Mouse (Mus musculus) cerebellum, postnatal 14 days (tissue): ENCODE measurements around the gene Skil.

ENCODE experiments used
- DNase-seq, 2 experiments: peaks; one replicate each; pipeline ENCODE4 v3.0.0; 2021; ENCODE audit warnings: mixed read lengths in 2 of 2

Gene Skil

DNA sequence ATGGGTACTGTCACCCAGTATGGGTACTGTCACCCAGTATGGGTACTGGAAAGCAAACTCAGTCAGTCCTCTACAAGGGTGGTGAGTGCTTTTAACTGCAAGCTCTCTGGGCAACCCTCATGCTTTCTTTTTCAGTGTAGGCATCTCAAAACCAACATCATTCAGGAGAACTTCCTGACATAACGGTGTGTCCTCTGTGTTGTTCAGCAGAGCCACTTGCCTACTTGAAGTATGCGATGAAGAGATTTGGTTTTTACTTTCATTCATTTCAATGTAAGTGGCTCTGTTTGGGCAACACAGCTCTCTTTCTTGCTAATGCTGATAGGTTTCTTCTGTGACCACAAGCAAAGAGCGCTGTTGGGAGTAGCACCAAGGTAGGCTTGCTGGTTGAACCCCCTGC, 9.9 kb upstream of the Skil start:
- DNase-seq: no peak

DNA sequence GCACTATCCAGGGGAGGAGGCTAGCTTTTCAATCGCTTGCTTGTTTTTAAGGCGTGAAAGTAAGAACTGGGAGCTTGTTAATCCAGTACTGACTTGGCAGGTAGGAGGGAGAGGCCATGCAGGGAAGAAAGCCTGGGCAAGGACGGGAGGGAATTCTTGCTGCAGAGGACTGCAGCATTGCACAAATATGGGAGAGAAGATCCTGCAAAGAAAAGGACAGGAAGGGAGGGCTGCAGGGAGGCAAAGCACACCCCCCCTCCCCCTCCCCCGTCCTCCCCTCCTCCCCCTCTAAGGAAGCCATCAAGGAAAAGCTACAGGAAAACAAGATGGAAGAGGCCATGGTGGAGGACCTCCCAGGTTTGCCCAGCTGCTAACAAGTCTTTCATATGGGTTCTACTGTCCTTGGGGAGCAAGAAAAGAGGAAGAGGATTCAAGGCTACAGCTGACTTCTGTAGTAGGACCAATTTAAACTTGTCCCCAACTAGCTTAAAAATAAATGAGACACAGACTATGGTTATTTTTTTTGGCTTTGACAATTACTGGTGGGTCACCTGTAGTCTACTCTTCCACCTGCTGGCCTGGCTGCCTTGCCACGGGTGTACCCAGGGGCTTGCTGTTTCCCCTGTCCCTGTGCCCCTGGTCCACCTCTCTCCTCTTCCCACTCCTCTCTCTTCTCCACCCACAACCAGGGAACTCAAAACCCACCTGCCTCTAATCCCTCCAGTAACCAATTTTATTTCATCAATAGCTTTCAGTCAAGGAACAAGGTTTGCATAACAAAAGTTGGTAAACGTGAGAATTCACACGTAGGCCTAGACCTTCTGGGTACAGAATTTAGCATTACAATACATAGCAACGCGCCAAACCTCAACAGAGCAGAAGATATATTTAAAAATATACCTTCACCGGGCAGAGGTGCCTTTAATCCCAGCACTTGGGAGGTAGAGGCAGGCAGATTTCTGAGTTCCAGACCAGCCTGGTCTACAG, 5.8 kb upstream of the Skil start:
- no peak for DNase-seq

DNA sequence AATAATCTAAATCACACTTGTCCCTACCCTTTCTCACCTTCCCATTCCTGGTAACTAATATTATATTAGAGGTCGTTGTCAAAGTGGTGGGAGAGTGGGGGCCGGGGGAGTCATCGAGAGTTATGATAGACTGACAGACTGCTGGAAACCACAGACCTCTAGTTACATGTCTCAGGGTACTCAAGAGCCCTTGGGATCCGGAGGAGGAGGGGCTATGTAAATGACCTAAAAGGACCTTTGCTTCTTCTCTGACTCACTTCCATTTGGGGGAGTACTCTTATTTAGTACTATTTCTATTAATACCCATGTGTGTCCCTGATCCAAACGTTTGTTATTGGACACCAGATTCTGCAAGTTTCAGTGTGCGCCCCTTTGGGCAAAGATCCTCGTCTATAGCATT, 4.9 kb upstream of the Skil start:
- no peak for DNase-seq

DNA sequence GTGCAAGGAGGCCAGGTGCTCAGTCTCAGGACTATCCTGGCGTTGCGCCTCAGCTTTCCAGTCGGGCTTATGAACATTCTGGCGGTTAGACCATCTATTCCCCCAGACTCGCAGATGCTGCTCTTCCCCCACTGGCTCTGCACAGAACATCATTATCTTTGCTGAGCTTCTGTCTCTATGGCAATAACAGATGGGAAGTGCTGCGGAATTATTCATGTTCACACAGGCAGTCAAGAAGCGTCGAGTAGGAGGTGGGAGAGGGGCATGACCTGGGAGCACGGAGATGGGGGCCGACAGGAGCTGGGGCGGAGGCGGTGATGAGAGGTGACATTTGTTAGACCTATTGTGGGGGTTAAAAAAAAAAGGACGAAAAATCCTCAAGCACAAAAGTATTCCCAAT, 1.7 kb upstream of the Skil start:
- DNase-seq: peak; percentile 59 to 70

DNA sequence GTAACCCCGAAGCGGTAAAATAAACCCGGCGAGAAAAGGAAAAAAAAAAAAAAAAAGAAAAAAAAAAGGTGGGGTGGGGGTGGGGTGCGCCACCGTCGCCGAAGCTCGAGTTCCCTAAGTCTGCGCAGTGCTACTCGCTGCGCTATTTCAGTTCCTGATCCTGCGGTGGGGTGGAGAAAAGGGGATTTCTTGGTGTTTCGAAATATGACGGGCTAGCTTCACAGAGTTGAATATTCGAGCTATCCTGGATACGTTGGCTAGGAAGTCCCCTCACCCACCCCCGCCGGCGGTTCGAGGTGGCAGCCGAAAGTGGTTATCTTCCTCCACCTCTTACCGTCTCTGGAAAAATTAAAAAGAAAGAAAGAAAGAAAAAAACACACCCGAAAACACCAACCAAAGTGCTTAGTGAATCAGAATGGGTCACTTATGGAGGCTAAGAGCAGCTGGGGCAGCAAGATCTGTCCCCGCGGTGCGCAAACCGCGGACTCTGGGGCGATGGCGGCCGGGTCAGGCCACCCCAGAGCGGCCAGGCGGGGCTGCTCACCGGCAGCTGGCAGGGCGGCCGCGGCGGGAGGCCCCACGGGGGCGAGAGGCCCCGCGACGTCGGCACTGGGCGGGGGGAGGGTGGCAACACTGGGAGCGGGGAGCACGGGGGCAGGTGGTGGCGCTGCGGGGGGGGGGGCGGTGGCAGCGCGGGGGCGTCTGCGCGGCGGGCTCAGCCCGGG, 1.1 kb upstream of the Skil start:
- peak; percentile 70 to 71 for DNase-seq

DNA sequence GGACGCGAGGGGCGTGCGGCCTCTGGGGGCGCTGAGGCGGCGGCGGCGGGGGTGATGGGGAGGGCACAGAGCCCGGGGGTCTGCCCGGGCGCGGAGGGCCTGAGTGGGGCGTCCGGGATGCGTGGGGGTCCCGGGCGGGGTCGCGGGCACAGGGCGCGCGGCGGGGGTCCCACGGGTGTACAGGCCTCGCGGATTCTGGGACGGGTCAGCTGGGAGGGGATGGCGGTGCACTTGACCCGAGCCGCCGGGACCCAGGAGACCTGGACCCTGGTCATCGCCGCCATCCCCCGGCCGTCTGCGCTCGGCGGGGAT, 277 bp downstream of the Skil start:
- DNase-seq: no peak

DNA sequence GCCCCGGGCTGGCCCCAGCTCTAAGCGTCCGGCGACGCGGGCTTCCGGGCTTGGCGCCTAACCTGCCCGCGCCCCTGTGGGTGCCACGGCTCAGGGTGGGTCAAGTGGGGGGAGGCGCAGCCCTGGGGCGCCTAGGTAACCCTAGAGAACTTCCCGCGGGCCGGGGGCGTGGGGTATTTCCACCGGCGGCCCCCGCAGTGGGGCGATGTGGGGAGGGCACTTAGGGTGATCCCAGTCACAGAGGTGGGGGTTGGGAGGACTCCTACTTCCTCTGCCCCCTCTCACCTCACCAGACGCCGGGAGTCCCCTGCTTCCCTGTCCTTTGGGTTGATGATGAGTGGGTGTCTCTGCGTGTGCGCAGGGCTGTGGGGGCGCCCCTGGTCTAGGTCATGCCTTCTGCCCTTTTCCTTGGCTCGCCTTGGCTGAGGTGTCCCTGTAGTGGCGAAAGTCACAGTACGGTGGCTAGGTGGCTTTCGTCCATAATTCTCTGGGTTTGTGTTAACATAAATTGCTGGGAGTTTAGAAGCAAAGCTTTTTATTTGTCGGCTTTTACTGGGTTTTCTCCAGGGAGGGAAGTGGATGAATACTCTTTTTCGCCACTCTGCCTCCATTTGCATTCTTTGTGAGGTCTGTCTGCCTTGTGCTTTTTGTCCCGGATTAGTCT, 765 bp downstream of the Skil start:
- DNase-seq: peak; percentile 57 to 64

DNA sequence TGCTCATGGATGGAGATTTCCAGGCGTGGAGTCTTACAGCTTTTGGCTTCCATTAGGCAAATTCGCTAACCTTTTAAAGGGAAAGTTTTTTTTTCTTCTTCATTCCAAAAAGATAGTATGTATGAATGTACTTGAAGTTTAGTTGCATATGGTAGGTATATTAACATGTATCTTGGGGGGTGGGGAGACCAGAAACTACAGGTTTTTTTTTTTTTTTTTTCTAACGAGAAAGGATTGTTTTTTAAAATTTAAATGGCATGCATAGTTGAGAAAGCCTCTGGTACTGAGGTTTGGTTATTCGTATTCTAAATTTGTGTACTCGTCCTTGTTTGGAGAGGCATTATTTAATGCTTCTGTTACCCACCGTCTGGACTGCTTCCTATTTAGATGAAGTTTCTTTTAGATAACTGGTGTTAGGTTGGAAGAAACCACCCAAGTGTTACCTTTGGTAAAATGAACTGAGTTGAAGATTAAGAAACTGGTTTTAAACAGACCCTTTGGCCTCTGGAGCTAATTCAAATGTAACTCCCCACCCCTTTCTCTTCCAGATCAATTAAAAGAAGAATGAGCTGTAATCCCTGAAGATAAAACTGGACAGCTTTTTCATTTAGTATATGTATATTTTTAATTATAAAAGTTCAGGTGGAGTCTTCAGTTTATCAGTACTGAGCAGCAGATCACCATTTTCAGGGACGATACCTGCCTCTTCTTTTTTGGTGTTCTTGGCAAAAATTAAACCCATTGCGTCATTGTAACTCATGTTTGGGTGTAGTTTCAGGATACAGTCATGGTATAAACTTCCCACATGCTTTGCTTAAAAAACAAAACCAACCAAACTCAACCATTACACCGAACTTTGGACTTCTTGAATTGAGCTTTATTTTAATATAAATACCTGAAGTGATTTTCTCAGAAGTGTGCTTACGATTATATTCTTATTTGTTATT, 1.6 kb downstream of the Skil start:
- DNase-seq: no peak

DNA sequence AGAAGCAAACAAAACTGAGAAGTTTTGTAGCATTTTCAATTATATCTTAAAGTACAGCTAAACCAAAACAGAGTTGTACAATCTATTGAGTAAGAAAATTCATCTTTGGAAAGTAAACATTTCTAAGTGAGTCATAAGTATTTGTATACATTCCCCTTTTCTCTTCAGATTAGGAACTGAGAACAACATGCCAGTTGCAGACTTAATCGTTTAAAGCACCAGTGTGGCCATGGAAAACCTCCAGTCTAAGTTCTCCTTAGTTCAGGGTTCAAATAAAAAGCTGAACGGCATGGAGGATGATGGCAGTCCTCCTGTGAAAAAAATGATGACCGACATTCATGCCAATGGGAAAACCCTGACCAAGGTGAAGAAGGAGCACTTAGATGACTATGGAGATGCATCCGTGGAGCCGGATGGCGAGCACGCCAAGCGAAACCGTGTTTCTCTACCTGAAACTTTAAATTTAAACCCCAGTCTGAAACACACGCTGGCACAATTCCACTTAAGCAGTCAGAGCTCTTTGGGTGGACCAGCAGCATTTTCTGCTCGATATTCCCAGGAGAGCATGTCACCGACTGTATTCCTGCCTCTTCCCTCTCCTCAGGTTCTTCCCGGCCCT, 2.4 kb downstream of the Skil start:
- DNase-seq: peak in 1 of 2 experiments; percentile 13

DNA sequence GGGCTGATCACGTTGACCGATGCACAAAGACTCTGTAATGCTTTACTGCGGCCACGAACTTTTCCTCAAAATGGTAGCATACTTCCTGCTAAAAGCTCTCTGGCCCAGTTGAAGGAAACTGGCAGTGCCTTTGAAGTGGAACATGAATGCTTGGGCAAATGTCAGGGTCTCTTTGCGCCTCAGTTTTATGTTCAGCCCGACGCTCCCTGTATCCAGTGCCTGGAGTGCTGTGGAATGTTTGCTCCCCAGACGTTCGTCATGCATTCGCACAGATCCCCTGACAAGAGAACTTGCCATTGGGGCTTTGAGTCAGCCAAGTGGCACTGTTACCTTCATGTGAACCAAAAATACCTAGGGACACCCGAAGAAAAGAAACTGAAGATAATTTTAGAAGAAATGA, 3.1 kb downstream of the Skil start:
- no peak for DNase-seq

DNA sequence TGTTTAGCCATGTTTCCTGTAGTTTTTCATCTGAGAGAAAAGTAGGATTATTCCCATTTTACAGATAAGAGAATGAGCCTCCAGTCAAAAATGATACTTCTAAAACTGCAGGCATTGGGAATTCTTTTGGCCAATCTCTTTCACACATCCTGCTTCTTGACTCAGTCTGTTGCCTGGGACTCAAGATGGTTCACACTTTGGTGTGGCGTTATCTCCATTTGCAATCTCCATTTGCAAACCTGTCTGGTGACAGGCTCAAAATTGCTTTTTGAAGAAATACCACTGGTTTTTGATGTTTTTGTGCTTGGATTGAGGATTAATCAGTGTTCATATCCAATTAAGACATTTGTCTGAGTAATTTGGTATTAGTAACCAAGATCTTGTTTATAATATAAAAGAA, 3.7 kb downstream of the Skil start:
- DNase-seq: no peak

DNA sequence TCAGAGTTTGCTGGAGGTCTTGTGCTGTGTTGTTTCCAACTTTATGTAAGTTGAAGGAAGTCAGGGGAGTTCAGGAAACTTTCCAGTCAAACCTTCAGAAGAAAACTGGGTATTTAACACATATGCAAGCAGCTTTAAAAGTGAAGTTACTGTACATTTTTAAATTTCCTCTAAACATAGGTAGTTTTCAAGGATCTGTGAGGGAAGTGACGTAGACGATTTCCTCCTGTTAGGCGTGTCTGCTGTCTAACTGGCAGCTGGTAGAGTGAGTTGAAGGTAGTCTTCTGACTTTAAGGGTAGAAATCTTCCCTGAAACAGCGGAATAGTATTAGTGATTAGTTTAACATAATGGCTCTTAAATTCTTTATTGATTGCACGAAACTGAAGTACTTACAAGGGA, 5.2 kb downstream of the Skil start:
- no peak for DNase-seq

DNA sequence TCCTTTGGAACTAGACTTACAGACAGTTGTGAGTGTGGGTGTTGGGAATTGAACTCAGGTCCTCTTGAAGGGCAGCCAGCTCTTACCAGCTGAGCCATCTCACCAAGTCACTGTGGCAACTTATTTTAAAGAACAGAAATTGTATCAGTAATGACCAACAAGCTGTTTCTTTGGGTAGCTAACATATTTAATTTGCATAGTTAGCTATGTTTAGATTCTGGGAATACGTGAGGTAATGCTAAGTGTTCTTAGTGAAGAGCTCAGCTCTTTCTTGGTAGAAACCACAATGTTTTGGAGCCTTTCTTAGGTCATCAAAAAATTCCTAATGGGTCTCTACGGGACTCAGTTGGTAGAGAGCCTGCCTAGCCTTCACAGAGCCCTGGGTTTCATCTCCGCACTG, 5.9 kb downstream of the Skil start:
- DNase-seq: no peak

DNA sequence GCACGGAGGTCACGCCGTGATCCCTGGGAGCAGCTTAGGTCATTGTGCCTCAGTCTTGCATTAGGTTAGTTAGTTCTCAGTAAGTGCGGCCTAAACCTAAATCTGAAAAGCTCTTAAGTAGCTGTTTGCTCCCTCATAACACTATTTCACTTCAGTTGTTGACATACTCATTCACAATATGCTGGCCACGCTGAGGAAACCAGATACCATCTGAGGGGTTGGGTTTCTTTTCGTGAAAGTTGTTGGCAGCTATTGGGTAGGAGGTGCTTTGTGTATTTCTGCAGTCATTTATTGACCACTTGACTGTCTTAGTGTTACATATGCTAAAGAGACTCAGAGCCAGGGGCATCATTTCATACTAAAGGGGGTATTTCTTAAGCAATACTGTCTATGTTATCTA, 10.1 kb downstream of the Skil start:
- DNase-seq: no peak

DNA sequence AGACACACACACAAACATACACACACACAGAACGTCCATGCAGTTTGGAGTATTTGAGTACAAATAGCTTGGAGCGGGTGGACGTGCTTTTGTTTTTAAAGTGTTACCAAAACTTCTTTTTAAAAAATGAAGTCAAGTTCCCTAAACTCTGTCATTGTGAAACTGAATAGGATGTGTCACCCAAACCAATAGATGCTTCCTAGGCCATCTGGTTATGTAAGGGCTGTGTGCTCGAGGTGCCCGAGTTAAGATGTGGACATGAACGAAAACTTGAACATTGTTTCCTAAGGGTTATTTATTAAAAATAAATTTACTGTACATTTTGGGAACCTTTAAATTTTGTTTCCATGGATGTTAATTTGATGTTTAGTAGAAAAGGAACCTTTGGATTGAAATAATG, 11.7 kb downstream of the Skil start:
- DNase-seq: no peak

DNA sequence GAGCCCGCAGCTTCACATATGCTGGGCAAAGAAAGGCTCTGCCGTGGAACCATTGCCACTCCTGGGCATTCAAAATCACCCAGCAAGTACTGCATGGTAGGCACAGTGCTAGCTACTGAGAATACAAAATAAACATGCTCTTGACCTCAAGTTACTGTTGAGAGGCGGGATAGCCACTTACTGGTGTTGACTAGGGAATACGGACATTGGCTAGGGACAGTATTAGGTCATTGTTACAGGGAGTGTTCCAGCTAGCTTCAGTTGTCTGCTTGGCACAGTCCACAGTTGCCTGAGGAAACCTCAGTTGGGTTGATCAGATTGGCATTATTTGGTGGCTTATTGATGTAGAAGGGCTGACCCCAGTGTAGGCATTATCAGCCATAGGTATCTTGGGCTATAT, 12.8 kb downstream of the Skil start:
- peak in 1 of 2 experiments; percentile 32 for DNase-seq

DNA sequence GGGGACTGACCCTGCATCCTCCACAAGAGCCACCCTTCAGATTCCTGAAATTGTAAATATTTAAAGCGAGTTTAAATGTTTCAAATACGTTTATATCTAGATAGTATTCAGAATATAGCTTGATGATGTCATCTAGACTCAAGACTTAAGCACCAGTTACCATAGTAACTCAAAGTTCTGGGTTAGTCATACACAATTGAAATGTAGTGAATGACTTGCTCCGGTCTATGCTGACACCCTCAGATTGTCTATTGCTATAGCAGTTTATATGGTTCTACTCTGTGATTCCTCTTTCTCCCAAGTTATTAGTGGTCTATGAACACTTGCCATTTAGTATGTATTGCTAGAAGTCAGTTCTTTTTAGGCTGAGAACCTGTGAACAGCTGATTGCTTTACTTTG, 14.2 kb downstream of the Skil start:
- no peak for DNase-seq

DNA sequence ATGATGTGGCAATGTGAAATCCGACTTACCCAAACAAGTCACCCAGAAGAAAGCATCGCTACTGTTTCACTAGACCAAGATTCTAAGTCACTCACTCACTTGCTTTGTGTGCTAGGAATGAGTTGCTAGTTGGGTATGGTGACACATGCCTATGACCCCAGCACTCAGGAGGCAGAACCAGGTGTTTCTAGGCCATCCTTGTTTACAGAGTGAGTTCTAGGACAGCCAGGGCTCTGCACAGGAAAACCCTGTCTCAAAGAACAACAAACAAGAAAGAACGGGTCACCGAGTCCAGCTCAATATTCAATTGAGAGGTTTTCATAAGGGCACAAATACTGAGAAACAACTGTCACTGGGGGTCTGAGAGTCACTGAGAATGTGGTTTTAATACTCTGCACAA, 28.2 kb downstream of the Skil start:
- DNase-seq: no peak

DNA sequence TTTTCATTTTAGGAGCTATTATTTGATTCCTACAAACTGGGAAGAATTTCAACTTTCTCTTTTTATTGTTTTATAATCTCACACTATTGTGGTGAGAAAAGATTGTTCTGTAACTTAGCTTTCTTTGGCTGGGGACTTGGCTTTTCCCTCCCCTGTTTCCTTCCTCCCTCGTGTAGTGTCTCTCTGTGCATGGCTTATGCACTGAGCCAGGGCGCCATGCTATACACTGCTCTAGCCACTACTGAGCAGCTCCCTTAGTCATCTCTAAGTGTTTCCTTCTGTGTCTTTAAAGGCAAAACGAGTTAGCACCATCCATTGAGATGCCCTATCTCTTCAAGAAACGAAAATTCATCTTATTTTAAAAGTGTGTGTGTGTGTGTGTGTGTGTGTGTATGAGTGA, 31.4 kb downstream of the Skil start:
- no peak for DNase-seq

DNA sequence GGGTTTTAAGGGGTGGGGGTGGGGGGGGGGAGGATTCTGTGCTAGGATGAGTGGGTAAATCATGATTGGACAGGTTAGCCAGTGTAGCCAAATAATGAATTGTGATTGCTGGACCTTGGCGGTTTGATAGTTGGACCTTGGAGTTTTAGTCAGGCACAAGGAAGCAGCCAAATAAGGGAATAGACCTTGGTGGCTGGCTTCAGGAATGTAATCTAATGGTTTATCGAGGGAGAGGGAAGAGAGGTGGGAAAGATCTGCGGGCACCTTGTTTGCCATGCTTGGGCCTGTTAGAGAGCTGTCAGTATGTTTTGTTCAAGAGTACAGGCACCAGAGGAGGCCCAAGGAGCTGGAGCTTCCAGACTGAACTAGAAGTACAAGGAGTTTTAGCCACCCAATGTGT, 32.0 kb downstream of the Skil start:
- no peak for DNase-seq

DNA sequence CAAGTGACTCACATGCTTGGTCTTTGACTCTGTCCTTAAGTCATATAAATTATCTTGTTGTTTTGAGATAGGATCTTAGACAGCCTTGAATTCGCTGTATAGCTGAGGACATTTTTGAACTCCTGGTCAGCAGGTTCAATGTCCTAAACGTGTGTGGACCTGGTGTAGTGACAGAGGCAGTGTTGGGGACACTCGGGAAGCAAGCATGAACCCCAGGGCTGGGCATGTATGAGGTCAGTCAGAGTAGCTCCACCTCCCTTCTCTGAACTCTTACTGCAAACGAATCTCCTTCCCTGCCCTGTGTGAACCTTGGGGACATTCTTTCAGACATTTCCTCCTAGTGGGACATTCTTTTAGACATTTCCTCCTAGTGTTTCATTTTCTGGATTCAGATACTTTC, 34.9 kb downstream of the Skil start:
- no peak for DNase-seq

DNA sequence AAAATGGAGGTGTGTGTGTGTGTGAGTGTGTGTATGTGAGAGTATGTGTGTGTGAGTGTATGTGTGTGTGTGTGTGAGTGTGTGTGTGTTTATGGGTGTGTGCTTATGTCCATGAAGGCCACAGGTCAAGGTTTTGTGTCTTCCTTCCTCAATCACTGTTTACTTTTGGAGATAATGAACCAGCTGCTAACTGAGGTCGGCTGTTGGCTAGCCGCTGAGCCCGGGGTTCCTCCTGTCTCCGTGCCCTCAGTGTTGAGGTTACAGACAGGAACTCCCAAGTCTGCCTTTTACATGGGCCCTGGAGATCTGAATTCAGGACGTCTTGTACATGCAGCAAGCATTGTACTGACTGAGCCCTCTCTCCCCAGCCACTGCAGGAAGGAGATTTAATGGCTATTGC, 38.8 kb downstream of the Skil start:
- no peak for DNase-seq
